Mouse (Mus musculus) heart, adult 9 months (tissue): Measurements from ENCODE around the gene Aktip.

Source experiments
- DNase-seq, 2 experiments: peaks; one replicate each; pipeline ENCODE4 v3.0.0; 2022; ENCODE audit warnings: low spot score in 2 of 2

Gene Aktip

GRCm38 (mm10) chr8:91126786-91127185 is 73.0 kb downstream of the Aktip start:
- no peak for DNase-seq

- DNase-seq, result no peak
Measured at GRCm38 (mm10) chr8:91124315-91124714, 75.5 kb downstream of the Aktip start.

GRCm38 (mm10) chr8:91118131-91118530 is 81.6 kb downstream of the Aktip start:
- DNase-seq, result no peak

GRCm38 (mm10) chr8:91117537-91117936 is 82.2 kb downstream of the Aktip start:
- no peak for DNase-seq

GRCm38 (mm10) chr8:91114910-91115309 is 84.9 kb downstream of the Aktip start:
- no peak for DNase-seq

GRCm38 (mm10) chr8:91114428-91114827 is 85.3 kb downstream of the Aktip start:
- no peak for DNase-seq

GRCm38 (mm10) chr8:91111868-91112477 is 87.8 kb downstream of the Aktip start:
- DNase-seq, result no peak

GRCm38 (mm10) chr8:91106271-91106670 is 93.5 kb downstream of the Aktip start:
- DNase-seq, result no peak

GRCm38 (mm10) chr8:91098106-91098505 is 101.7 kb downstream of the Aktip start:
- DNase-seq, result no peak

- DNase-seq, result no peak
Measured at GRCm38 (mm10) chr8:91094135-91094534, 105.6 kb downstream of the Aktip start.

- DNase-seq, result no peak
Measured at GRCm38 (mm10) chr8:91089601-91090000, 110.2 kb downstream of the Aktip start.

GRCm38 (mm10) chr8:91088452-91088851 is 111.3 kb downstream of the Aktip start:
- DNase-seq, result no peak

GRCm38 (mm10) chr8:91082428-91082827 is 117.3 kb downstream of the Aktip start:
- DNase-seq, result no peak

- no peak for DNase-seq
Measured at GRCm38 (mm10) chr8:91081911-91082310, 117.9 kb downstream of the Aktip start.

GRCm38 (mm10) chr8:91079678-91080077 is 120.1 kb downstream of the Aktip start:
- no peak for DNase-seq

GRCm38 (mm10) chr8:91077077-91077867 is 122.5 kb downstream of the Aktip start:
- DNase-seq, result no peak

GRCm38 (mm10) chr8:91070275-91070859 is 129.4 kb downstream of the Aktip start:
- peak; percentile 88 to 89 for DNase-seq

GRCm38 (mm10) chr8:91069834-91070233 is 129.9 kb downstream of the Aktip start, which contains the start of gene Rbl2:
TSS of gene Rbl2 (plus strand) at chr8:91070057.
- peak; percentile 95 to 96 for DNase-seq

- DNase-seq, result no peak
Measured at GRCm38 (mm10) chr8:91069407-91069806, 130.4 kb downstream of the Aktip start.

- DNase-seq, result no peak
Measured at GRCm38 (mm10) chr8:91065179-91065578, 134.6 kb downstream of the Aktip start.
